Mouse (Mus musculus) spleen, embryonic (tissue): ENCODE results near the gene Rslcan18.
"Not testable (repeated sequence)": the region's sequence is repeated elsewhere in the genome, so short reads cannot be mapped to it uniquely, and the experiment has no call there.

Source experiments
- CTCF ChIA-PET: fragments of 350-600 bp; sonication (Branson Sonifier 250); formaldehyde crosslinking; loops from one replicate; lab custom pipeline; 2022; lab: Charles Lee

The Rslcan18 gene

DNA sequence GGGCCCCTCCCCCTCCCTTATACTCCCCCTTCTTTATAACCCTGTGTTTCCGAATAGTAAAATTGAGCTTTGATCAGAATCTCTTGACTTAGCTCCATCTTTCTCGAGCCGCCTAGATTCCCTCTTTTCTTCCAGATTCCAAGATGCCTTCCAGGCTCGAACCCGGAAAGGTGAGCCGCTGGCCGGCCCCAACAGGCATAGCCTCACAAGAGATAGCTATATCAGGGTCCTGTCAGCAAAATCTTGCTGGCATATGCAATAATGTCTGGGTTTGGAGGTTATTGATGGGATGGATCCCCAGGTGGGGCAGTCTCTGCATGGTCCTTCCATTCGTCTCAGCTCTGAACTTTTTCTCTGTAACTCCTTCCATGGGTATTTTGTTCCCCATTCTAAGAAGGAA, at the start of gene Rslcan18:
Gene Rslcan18 (minus strand): TSS at position 101 of the 400 bp plus-strand sequence.
- CTCF ChIA-PET = not testable (repeated sequence)

DNA sequence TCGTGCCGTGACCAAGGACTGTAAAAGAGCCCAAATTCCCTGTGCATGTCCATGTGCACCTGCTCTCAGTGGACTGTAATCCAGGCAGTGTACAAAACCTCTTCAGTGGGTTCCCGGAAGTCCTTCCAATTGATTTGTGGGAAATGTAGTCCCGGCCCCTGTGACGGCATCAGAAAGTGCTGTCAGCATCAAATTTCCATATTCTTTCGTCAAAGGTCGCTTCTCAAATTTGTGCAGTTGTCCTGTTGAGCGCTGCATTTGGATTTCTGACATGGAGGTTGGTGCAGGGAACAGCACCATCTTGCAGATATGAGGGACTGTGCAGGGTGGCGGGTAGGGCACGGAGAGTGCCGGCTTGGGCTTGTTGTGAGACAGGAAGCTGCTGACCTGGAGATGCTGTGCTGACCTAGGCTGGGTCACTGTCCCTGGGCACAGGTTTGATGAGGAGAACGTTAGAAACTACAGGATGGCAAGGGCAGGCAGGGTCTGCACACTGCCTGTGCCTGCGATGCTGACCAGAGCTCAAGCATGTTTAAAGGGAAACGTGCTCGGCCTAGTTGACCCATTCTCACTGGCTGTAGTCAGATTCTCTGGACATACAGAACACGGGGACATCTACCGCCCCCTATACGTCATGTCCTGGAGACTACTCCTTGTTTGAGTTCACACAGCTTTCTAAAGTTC, 12.1 kb upstream of the Rslcan18 start:
- CTCF ChIA-PET = interaction anchor here (0.6 kb wide), 1 partner anchor 694 kb away, joined by 3 read pairs; no protein-coding TSS in a partner anchor

DNA sequence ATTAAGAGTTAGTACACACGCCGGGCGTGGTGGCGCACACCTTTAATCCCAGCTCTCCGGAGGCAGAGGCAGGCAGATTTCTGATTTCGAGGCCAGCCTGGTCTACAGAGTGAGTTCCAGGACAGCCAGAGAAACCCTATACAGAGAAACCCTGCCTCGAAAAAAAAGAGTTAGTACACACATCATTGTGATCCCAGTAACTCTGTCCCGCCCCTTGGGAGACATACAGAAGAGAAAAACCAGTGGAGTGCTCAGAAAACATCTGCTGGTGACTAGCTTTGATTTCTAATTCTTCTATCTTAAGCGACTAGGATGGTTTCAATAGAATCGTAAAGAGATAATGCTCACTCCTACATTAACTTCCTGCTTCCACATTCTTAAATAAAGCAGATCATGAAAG, 11.4 kb upstream of the Rslcan18 start:
- CTCF ChIA-PET = not testable (repeated sequence)

DNA sequence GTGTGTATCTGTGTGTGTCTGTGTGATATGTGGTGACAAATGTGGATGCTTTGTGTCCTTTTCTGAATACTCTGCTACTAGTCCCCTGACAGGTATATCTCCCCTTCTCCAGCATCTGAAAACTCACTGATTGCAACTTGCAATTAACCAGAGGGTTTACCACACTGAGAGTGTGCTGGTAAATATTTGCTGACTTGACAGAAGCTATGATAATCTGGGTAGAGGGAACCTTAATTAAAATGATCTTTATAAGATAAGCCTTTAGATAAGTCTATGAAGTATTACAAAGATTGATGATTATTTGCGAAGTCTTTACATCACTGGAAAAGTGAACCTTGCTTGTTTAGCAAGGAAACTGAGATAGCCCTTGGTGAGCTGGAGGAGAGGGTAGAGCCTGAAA, 8.4 kb upstream of the Rslcan18 start:
- CTCF ChIA-PET = no interaction called here

DNA sequence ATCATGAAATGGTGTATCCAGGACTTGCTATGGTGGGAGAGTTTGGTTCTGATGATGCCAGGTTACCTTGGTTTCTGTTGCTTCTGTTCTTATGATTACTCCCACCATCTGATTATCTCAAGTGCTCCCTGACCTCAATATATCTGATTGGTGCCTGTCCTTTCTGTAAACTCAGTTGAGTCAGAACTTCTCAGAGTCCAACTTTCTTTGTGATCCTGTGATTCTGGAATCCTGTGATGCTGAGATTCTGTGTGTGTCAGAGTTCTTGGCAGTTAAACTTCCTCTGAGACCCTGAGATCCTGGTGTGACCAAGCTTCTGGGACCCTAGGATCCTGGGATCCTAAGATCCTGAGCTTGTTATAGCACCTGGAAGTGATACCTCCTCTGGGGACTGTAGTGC, 5.3 kb upstream of the Rslcan18 start, which contains the start of gene Zfp759:
Gene Zfp759 (plus strand): TSS at position 301 of the 400 bp plus-strand sequence.
- CTCF ChIA-PET = not testable (repeated sequence)

DNA sequence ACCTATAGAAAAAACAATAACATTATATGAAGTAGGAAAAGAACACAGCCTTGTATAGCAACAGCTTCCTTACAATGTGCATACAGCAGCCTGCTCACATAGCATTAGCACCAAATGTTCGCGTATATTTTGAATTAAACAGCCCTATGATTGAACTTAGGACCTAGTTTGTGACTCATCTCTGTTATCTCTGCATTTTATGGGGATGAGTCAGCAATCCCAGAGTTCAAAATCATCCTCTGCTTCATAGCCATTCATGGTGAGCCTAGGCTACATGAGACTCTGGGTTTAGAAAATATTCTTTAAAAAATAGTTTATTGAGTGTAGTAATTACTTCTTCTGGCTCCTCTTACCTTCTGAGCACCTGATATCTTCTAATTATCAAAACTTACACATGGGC, 2.8 kb downstream of the Rslcan18 start:
- CTCF ChIA-PET = no interaction called here

DNA sequence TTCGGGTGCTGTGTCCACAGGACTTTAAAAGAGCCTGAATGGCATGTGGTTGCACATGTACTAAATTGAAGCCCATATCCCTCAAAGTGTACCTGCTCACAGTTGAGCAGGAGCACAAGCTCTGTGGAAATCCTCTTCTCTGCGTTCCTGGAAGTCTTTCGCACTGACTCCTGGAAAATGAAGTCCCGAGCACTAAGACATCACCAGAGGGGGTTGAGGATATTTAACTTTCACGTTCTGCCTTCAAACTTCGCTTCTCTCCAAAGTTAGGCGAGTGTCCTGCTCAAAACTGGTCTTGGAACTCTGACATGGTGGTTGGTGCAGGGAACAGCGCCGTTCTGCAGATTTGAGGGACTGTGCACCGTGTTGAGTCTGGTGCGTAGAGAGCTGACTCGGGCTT, 4.0 kb downstream of the Rslcan18 start:
- CTCF ChIA-PET = no interaction called here

DNA sequence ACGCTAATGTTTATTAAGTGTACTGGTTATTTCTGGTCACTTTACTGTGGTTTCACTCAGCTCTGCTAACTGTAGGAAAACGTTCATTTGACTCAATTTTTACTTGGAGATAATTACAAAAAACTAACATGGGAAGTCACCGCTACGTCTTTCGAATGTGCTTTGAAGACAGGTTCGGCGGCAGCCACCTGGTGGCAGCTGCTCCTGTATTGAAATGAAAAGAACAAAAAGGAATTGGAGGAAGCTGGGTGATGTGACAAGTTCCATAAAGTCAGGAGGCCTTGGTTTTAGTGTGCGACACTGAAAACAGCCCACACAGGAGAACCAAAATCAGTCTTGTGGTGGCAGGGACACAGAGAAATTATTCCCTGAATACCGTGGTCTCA, 7.2 kb downstream of the Rslcan18 start:
- CTCF ChIA-PET = no interaction called here

DNA sequence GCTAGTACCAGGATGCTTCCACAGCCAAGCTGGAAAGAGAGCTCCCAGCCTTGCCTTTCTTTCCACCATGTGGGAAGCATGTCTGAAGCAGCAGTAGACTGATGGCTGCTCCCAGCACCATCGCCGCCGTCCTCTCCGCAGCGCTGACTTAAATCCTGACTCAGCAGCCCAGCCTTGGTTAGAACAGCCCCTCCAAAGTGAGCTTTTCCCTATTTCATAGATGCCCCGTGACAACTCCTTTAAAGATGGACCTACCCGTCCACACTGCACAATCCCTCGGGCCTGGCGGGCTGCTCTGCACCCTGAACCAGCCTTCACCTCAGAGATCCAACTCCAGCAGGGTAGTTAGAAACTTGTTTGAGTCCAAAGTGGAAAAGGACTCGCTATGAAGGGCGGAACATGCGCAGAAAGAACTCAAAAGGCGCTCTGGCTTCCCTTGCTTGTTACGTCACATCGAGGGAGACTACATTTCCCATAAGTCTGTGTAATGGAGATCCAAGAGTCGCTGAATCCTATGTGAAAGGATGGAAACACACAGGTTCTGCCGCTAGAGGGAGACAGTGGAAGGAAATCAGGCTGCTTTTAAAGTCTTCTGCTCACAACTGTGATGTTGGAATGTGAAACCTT, 7.8 kb downstream of the Rslcan18 start, which contains the start of gene Gm28557:
Gene Gm28557 (minus strand): TSS at position 411 of the 627 bp plus-strand sequence.
- CTCF ChIA-PET = no interaction called here

DNA sequence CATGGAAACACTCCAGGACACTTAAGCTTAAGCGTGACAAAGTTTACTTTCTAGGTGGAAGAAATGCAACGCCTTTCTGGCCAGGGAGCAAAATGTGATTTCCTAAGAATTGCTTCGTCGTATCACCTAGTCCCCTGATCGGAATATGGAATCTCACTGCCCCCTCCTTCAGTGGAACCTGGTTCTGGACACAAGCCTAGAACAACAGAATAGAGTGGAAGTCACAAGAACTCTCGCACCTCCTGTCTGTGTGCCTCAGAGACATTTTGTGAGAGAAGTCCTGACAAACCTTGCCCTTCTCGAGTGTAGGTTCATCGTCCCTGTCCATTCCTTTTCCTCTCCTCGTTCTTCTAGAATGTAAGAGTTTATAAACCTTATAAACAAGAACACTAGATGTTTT, 8.4 kb downstream of the Rslcan18 start:
- CTCF ChIA-PET = interaction anchor here (0.7 kb wide), 1 partner anchor 487 kb away, joined by 3 read pairs; no protein-coding TSS in a partner anchor

DNA sequence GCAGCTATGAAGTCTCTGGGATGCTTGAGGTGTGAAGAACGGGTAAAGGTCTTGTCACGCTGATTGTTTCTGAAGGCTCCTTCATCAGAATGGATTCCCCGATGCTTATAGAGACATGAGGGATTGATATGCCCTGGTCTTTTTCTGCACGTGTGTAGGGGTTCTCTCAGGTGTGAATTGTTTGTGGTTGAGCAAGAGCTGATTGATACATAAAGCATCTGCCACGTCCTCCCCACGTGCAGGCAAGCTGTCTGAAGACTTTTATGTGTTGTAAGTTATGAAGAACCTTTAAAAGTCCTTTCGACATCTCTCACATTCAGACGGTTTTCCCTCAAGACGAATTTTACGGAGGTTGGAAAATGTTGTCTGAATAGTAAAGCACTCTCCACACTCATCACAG, 18.2 kb downstream of the Rslcan18 start, which contains the start of gene Zfp708:
Gene Zfp708 (minus strand): TSS at position 101 of the 400 bp plus-strand sequence.
- CTCF ChIA-PET = no interaction called here

DNA sequence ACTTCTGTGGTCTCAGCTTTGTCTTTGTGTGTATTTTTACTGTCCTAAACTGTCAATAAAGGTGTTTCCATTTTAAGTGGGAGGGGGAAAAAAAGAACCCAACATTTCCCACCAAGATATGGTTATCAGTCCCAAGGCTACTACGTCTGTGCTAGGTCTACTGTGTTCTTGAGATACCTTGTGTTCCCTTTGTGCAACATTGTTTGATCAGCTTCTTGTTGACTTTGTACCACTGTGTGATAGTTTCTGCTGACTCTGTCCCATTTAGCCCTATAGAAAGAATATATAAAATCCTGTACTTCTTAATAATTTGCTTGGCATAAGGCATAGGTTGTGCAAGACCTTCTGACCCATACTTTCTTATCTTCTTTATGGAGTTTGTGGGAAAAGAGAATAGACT, 25.9 kb downstream of the Rslcan18 start:
- CTCF ChIA-PET = no interaction called here

DNA sequence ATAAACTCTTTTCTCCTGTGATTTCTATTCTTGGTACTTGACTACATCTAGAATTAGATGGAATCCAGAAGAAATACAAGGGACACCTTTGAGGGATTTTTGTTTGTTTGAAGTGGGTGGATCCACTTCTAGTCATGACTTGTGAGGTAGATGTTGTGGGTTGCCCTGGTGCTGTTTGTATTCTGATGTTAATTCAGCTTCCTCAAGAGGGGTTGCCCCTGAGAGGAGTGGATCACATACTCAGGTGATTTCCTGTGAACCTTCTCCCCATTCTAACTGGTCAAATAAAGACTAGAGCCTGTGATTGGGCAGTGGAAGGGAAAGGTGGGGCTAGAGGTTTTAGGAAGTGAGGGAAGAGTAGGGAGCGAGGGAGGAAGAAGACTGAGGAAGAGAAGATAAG, 34.1 kb downstream of the Rslcan18 start:
- CTCF ChIA-PET = no interaction called here

DNA sequence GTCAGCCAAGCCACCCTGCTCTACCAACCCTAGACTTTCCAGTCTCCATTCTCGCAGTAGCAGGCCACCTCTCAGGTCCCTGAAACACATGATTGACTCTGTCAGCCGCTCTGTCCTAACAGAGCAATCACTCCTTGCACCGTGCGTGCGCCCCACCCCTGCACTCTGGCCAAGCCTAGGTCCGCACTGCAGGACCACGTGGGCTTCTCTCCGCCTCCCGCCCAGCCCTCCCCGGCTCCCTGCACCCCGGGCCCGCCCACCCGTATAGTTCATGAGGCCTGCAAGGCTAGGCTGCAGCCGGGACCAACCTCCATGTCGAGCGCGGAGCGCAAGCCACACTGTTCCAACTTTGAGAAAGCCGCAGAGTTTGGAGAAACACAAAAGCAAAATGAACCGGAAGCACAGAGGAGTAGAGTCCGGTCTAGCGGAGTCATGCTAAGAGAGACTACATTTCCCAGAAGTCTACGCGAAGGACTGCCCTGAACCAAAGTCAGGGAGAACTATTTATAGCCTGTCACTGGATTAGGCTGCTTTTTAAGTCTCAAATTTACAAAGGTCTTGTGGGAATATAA, 34.8 kb downstream of the Rslcan18 start:
- CTCF ChIA-PET = no interaction called here

DNA sequence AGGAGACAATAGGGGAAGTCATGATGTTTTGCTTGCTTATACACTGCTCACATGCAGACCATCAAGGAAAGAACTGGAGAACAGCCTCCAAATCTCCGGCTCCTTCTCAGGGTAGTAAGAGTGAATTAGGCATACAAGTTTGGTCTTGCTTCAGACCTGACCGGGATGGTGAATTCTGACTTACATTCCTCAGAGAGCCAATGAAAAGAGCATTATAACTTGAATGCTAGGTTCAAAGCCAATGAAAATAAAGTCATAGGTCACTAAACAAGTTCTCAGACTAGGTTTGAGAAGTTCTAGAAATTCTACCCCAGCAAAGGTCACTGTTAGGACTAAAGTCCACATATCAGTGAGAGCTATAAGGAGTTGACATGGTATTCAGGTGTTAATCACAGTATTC, 38.8 kb downstream of the Rslcan18 start:
- CTCF ChIA-PET = interaction anchor here (0.6 kb wide), 1 partner anchor 166 kb away, joined by 3 read pairs; no protein-coding TSS in a partner anchor

DNA sequence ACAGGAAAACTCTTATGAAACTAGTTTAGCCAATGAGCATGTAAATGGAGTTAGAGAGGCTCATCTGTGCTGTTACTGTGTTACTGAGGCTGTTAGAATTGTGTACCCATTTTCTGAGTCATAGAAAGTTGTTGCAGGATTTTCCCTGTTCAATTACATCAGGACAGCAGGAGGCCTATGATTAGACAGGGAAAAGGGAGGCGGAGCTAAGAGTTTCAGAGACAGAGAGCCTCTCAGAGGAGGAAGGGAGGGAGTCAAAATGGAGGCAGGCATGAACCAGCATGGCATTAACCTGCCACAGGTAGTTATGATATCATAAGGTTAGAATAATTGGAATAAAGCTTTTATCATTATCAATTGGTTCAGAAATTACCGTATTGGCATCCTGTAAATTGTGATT, 43.3 kb downstream of the Rslcan18 start:
- CTCF ChIA-PET = no interaction called here

DNA sequence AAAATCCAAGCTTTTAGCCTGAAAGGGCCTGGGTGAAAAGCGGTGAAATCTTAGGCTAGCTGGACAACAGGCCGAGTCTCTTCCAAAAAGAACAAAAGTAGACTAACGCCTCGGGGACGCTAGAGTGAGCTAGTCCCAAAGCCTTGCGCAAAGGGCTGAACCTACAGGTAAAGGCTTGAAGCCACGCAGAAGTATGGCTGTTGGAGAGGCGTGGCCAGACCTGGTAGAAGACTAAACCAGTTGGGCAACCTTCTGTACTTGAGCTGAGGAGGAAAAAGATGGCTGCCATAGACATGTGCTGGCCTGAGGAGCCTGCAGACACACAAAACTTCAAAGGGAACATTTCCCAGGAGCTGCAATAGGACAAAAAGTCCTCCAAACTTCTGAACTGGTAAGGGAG, 50.7 kb downstream of the Rslcan18 start:
- CTCF ChIA-PET = no interaction called here

DNA sequence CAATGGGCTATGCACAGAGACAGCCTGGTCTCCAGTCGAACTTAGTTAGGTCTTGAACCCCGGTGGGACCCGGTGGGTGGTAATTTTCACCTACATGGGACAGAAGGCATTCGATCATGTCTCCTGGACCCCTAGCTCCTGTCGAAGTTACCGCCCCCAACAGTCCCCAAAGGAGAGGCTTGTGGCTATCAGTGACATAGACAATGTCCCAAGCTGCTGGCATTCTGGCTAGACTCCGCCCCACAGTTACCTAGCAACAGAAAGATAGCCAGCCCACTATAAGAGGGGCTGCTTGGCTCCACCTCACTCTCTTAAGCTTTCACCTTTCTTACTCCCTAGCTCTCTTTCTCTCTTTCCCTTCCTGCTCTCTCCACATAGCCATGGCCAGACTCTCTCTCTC, 53.6 kb downstream of the Rslcan18 start:
- CTCF ChIA-PET = no interaction called here

DNA sequence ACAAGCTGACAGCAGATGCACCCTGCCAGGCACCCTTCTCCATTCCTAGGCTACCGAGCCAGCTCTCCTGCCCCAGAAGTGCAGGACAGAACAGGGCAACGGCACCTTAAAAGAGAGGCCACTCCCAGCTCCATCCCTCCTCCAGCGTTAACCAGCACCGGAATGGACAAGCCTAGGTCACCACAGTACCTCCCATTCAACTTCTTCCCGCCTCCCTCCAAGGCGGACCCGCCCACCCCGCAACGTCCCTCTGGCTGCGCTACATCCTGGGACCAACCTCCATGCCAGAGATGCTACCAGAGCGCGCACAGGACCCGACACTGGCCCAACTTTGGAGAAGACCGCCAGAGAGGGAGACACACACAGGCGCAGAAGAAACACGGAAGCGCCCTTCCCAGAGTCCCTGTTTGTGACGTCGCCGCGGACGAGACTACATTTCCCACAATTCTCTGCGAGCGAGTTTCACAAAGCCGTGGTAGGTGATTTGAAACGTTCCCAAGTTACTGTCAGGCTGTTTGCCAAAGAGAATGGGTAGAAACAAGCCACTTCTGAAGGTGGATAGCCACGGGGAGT, 55.2 kb downstream of the Rslcan18 start, which contains the start of gene Zfp712:
Gene Zfp712 (minus strand): TSS at position 385 of the 573 bp plus-strand sequence.
- CTCF ChIA-PET = interaction anchor here (0.5 kb wide), 1 partner anchor 112 kb away, joined by 10 read pairs; no protein-coding TSS in a partner anchor

DNA sequence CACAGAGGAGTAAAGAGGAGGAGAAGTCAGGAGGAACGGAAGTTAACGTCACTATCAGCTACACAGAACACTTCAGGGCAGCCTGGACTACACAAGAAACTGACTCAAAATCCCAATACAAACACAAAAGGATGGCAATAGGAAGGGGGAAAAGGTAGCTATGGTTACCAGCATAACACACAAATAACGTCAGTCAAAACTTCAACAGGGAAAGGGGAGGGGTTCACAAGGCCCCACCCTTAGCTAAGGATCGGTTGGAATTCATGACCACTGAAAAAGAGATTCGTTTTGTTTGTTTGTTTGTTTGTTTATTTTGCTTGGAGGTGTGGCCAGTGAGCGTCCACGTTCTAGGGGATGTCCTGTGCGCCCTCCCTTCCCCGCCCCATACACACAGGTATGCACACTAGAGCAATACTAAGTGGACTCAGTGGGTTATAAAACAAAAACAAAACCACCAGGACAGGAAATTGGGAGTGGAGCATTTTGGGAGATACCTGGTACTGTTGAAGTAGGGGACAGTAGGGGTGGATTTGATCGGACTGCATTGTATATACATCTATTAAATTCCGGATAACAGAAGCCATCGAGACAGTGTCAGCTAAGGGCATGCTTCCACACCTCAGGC, 55.8 kb downstream of the Rslcan18 start:
- CTCF ChIA-PET = no interaction called here
